Mouse (Mus musculus) brain, embryonic 14.5 days (tissue): ENCODE data around the gene Emcn.

Experiments used
- CTCF ChIP-seq: fragments of 200-500 bp; IDR thresholded peaks from 2 replicates; pipeline ENCODE4 v1.5.1; 2012; ENCODE audit warnings: inconsistent platforms, mild to moderate bottlenecking, moderate library complexity, borderline replicate concordance; ENCODE audit not compliant: insufficient read depth, insufficient read length; ENCODE audit errors: extremely low read depth
- POLR2A ChIP-seq: fragments of 200-500 bp; IDR thresholded peaks from 2 replicates; pipeline ENCODE4 v1.6.1; 2012; ENCODE audit warnings: mild to moderate bottlenecking, inconsistent platforms, borderline replicate concordance; ENCODE audit not compliant: poor library complexity, insufficient read depth, insufficient read length, severe bottlenecking; ENCODE audit errors: extremely low read depth

DNA sequence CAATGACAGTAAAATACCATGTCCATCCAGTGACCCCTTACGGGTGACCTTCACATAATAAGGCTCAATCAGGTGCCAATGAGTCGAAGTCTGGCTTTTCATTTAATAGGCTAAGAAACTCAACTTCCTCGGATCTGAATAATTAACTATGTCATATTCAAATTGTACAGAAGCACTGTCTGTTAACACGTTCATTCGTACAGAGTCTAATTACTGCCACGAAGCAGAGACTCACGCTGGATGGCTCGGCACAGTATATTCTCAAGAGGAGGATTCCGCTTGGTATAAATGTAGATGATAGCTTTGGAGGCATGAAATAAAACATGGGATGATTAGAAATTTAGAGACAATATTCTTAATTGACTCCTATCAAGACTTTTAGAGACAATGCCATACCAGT is 11.0 kb upstream of the Emcn start:
- TF ChIP-seq CTCF (no peak), POLR2A (no peak)
